Mouse (Mus musculus) embryonic facial prominence, embryonic 14.5 days (tissue): ENCODE measurements at regions not wholly inside any gene's neighbourhood (a gene's known extent, or its start where the extent isn't known, plus 50 kb on each side); places are given as distances from the start of the nearest gene placed in this dataset.

Source experiments
- ATAC-seq: fragments of 200-750 bp; cut with Nextera tagmentation; 2 replicates; pipeline ENCODE4 v1.8.0; 2017; ENCODE audit warnings: low read depth, moderate number of reproducible peaks, moderate TSS enrichment
- DNase-seq: peaks from one replicate; pipeline ENCODE4 v3.0.0-alpha.2; 2015; ENCODE audit warnings: low spot score
- H3K27ac ChIP-seq: fragments of 300-500 bp; sonication (generic); replicated peaks from 2 replicates; pipeline ENCODE4 v1.5.1; 2014; ENCODE audit warnings: low read depth, mild to moderate bottlenecking, low read length, moderate library complexity
- H3K27me3 ChIP-seq: fragments of 300-500 bp; sonication (generic); replicated peaks from 2 replicates; pipeline ENCODE4 v1.6.1; 2014; ENCODE audit warnings: low read length; ENCODE audit not compliant: control insufficient read depth, insufficient read depth
- H3K36me3 ChIP-seq: fragments of 300-500 bp; sonication (generic); 2 replicates; pipeline ENCODE4 v1.6.1; 2014; ENCODE audit warnings: low read length, mixed read lengths; ENCODE audit not compliant: control insufficient read depth, insufficient read depth
- H3K4me1 ChIP-seq: fragments of 300-500 bp; sonication (generic); 2 replicates; pipeline ENCODE4 v1.6.1; 2014; ENCODE audit warnings: antibody characterized with exemption, low read length; ENCODE audit not compliant: control insufficient read depth, insufficient read depth
- H3K4me2 ChIP-seq: fragments of 300-500 bp; sonication (generic); 2 replicates; pipeline ENCODE4 v1.6.1; 2014; ENCODE audit warnings: low read depth, mild to moderate bottlenecking, low read length, moderate library complexity, mixed read lengths
- H3K4me3 ChIP-seq: fragments of 300-500 bp; sonication (generic); 2 replicates; pipeline ENCODE4 v1.5.1; 2014; ENCODE audit warnings: low read depth, mild to moderate bottlenecking, low read length
- H3K9ac ChIP-seq: fragments of 300-500 bp; sonication (generic); 2 replicates; pipeline ENCODE4 v1.6.1; 2014; ENCODE audit warnings: low read depth, mild to moderate bottlenecking, low read length, moderate library complexity, mixed read lengths
- H3K9me3 ChIP-seq: fragments of 300-500 bp; sonication (generic); 2 replicates; pipeline ENCODE4 v1.6.1; 2016; ENCODE audit warnings: low read length; ENCODE audit not compliant: control insufficient read depth
- WGBS: fragments of 180-500 bp; shearing (Covaris S2); extraction: QIAGEN DNeasy Blood & Tissue Kit; methylation state at CpG from one replicate; pipeline ENCODE4 v1.1.7; 2014; 5-methylcytosine and 5-hydroxymethylcytosine counted together

GRCm38 (mm10) chr19:21337201-21337600, 65.1 kb downstream of the Zfand5 start:
- 85% methylated on average over 6 of the region's 6 CpGs for WGBS
- no peak for ATAC-seq

GRCm38 (mm10) chr19:21340563-21340962, 68.5 kb downstream of the Zfand5 start:
- DNase-seq: peak; percentile 40
- 59% methylated on average over 8 of the region's 8 CpGs for WGBS

More at GRCm38 (mm10) chr19:21337201-21337600, 65.1 kb downstream of the Zfand5 start:
- no peak for DNase-seq
- no peaks in the 10 kb centered on the region for H3K4me1 ChIP-seq
- H3K36me3 ChIP-seq: no peaks in the 10 kb centered on the region
- no peaks in the 10 kb centered on the region for H3K27me3 ChIP-seq
- no peak overlapping the region for H3K27ac ChIP-seq
- H3K4me3 ChIP-seq: no peak overlapping the region
- no peaks in the 10 kb centered on the region for H3K9me3 ChIP-seq
- no peak overlapping the region for H3K4me2 ChIP-seq
- H3K9ac ChIP-seq: no peak overlapping the region

More at GRCm38 (mm10) chr19:21340563-21340962, 68.5 kb downstream of the Zfand5 start:
- no peak overlapping the region for H3K4me2 ChIP-seq
- H3K27me3 ChIP-seq: no peaks in the 10 kb centered on the region
- no peak overlapping the region for H3K4me3 ChIP-seq
- no peaks in the 10 kb centered on the region for H3K4me1 ChIP-seq
- no peak for ATAC-seq
- no peak overlapping the region for H3K9ac ChIP-seq
- no peaks in the 10 kb centered on the region for H3K36me3 ChIP-seq
- no peaks in the 10 kb centered on the region for H3K9me3 ChIP-seq
- H3K27ac ChIP-seq: no peak overlapping the region
